Mouse (Mus musculus) embryonic facial prominence, embryonic 13.5 days (tissue): Measurements from ENCODE around the gene Cdc123. TPM values are rescaled to one million over a fixed set of nuclear protein-coding genes. Genes with fewer than 3 reads are reported as not detected.

ENCODE experiments used
- ATAC-seq: fragments of 200-750 bp; cut with Nextera tagmentation; 2 replicates; pipeline ENCODE4 v1.8.0; 2017; ENCODE audit warnings: low read depth; ENCODE audit not compliant: insufficient number of reproducible peaks, insufficient read depth, low FRiP score, low TSS enrichment
- H3K27ac ChIP-seq: fragments of 300-500 bp; sonication (generic); 2 replicates; pipeline ENCODE4 v1.5.1; 2015; ENCODE audit warnings: moderate library complexity, mild to moderate bottlenecking, inconsistent platforms
- H3K27me3 ChIP-seq: fragments of 300-500 bp; sonication (generic); 2 replicates; pipeline ENCODE4 v1.6.1; 2015; ENCODE audit warnings: mild to moderate bottlenecking, inconsistent platforms
- H3K36me3 ChIP-seq: fragments of 300-500 bp; sonication (generic); 2 replicates; pipeline ENCODE4 v1.6.1; 2015; ENCODE audit warnings: mild to moderate bottlenecking, inconsistent platforms
- H3K4me1 ChIP-seq: fragments of 300-500 bp; sonication (generic); 2 replicates; pipeline ENCODE4 v1.6.1; 2015; ENCODE audit warnings: inconsistent platforms
- H3K4me2 ChIP-seq: fragments of 300-500 bp; sonication (generic); 2 replicates; pipeline ENCODE4 v1.6.1; 2015; ENCODE audit warnings: moderate library complexity, mild to moderate bottlenecking, inconsistent platforms
- H3K4me3 ChIP-seq: fragments of 300-500 bp; sonication (generic); 2 replicates; pipeline ENCODE4 v1.5.1; 2015; ENCODE audit warnings: mild to moderate bottlenecking, inconsistent platforms
- H3K9ac ChIP-seq: fragments of 300-500 bp; sonication (generic); 2 replicates; pipeline ENCODE4 v1.6.1; 2015; ENCODE audit warnings: mild to moderate bottlenecking, inconsistent platforms
- H3K9me3 ChIP-seq: fragments of 300-500 bp; sonication (generic); 2 replicates; pipeline ENCODE4 v1.6.1; 2016; ENCODE audit warnings: inconsistent platforms
- WGBS: fragments of 180-500 bp; shearing (Covaris S2); methylation state at CpG from one replicate; pipeline ENCODE4 v1.1.7; 2015; ENCODE audit warnings: mixed read lengths; 5-methylcytosine and 5-hydroxymethylcytosine counted together
- polyA plus RNA-seq: library from polyadenylated mRNA; unstranded; fragments of >200 nt; fragmentation: Nextera tagmentation; extraction: Ambion mirVana; gene quantifications from 2 replicates; pipeline ENCODE4 v1.2.1, GENCODE M21; 2015

The Cdc123 gene
- polyA plus RNA-seq, 1 experiment from 2014 or later, result 402 TPM

- no peak overlapping the region for H3K27ac ChIP-seq
- 85% methylated on average over 6 of the region's 6 CpGs for WGBS
- H3K9me3 ChIP-seq, result peaks cover 3% of the 10 kb centered on the region; the same call in 1 of the 2 replicates
- no peak overlapping the region for H3K4me3 ChIP-seq
- no peak overlapping the region for H3K4me2 ChIP-seq
- H3K4me1 ChIP-seq, result no peaks in the 10 kb centered on the region
- peaks cover 71% of the 10 kb centered on the region for H3K36me3 ChIP-seq
- no peaks in the 10 kb centered on the region for H3K27me3 ChIP-seq
- no peak overlapping the region for H3K9ac ChIP-seq
- no peak for ATAC-seq
Observed at GRCm38 (mm10) chr2:5804440-5805045, 40.4 kb downstream of the Cdc123 start.

- Histone ChIP-seq H3K27ac (no peak overlapping the region), H3K27me3 (no peaks in the 10 kb centered on the region), H3K4me1 (no peaks in the 10 kb centered on the region), H3K36me3 (peaks cover 70% of the 10 kb centered on the region), H3K4me2 (no peak overlapping the region), H3K9ac (no peak overlapping the region), H3K9me3 (peaks cover 3% of the 10 kb centered on the region; the same call in 1 of the 2 replicates), H3K4me3 (no peak overlapping the region)
- WGBS, result 88% methylated on average over 10 of the region's 10 CpGs
- no peak for ATAC-seq
Observed at GRCm38 (mm10) chr2:5801927-5802590, 42.9 kb downstream of the Cdc123 start.

GRCm38 (mm10) chr2:5801182-5801640 lies 43.8 kb downstream of the Cdc123 start:
- peaks cover 3% of the 10 kb centered on the region; the same call in 1 of the 2 replicates for H3K9me3 ChIP-seq
- no peak overlapping the region for H3K4me3 ChIP-seq
- H3K4me1 ChIP-seq, result no peaks in the 10 kb centered on the region
- no peaks in the 10 kb centered on the region for H3K27me3 ChIP-seq
- no peak overlapping the region for H3K4me2 ChIP-seq
- 89% methylated on average over 9 of the region's 9 CpGs for WGBS
- H3K27ac ChIP-seq, result no peak overlapping the region
- no peak overlapping the region for H3K9ac ChIP-seq
- peaks cover 79% of the 10 kb centered on the region for H3K36me3 ChIP-seq
- ATAC-seq, result no peak

GRCm38 (mm10) chr2:5797816-5798672 lies 46.9 kb downstream of the Cdc123 start:
- 89% methylated on average over 11 of the region's 11 CpGs for whole genome bisulfite sequencing
- Histone ChIP-seq H3K27me3 (no peaks in the 10 kb centered on the region), H3K9me3 (peaks cover 3% of the 10 kb centered on the region; the same call in 1 of the 2 replicates), H3K4me1 (no peaks in the 10 kb centered on the region), H3K9ac (no peak overlapping the region), H3K4me2 (no peak overlapping the region), H3K4me3 (no peak overlapping the region), H3K27ac (no peak overlapping the region), H3K36me3 (peaks cover 87% of the 10 kb centered on the region)
- ATAC-seq, result no peak

GRCm38 (mm10) chr2:5793771-5794170 lies 51.2 kb downstream of the Cdc123 start:
- H3K36me3 ChIP-seq, result peaks cover 61% of the 10 kb centered on the region
- ATAC-seq, result no peak
- H3K9ac ChIP-seq, result no peak overlapping the region
- H3K4me2 ChIP-seq, result no peak overlapping the region
- no peaks in the 10 kb centered on the region for H3K9me3 ChIP-seq
- 87% methylated on average over 10 of the region's 10 CpGs for WGBS
- no peak overlapping the region for H3K27ac ChIP-seq
- no peaks in the 10 kb centered on the region for H3K4me1 ChIP-seq
- no peak overlapping the region for H3K4me3 ChIP-seq
- H3K27me3 ChIP-seq, result no peaks in the 10 kb centered on the region

GRCm38 (mm10) chr2:5792056-5792455 lies 52.9 kb downstream of the Cdc123 start:
- 96% methylated on average over 5 of the region's 5 CpGs for WGBS
- ATAC-seq, result no peak

GRCm38 (mm10) chr2:5789625-5790160 lies 55.3 kb downstream of the Cdc123 start:
- Histone ChIP-seq H3K27me3 (no peaks in the 10 kb centered on the region), H3K9ac (no peak overlapping the region), H3K27ac (no peak overlapping the region), H3K4me1 (no peaks in the 10 kb centered on the region), H3K4me2 (no peak overlapping the region), H3K4me3 (no peak overlapping the region), H3K9me3 (no peaks in the 10 kb centered on the region), H3K36me3 (peaks cover 23% of the 10 kb centered on the region)
- 21% methylated on average over 4 of the region's 4 CpGs for WGBS
- ATAC-seq, result no peak

More at GRCm38 (mm10) chr2:5792056-5792455, 52.9 kb downstream of the Cdc123 start:
- no peak overlapping the region for H3K4me2 ChIP-seq
- no peak overlapping the region for H3K27ac ChIP-seq
- peaks cover 47% of the 10 kb centered on the region for H3K36me3 ChIP-seq
- H3K4me3 ChIP-seq, result no peak overlapping the region
- H3K9ac ChIP-seq, result no peak overlapping the region
- no peaks in the 10 kb centered on the region for H3K27me3 ChIP-seq
- H3K4me1 ChIP-seq, result no peaks in the 10 kb centered on the region
- H3K9me3 ChIP-seq, result no peaks in the 10 kb centered on the region

- Histone ChIP-seq H3K27ac (no peak overlapping the region), H3K4me1 (no peaks in the 10 kb centered on the region), H3K27me3 (no peaks in the 10 kb centered on the region), H3K9ac (no peak overlapping the region), H3K4me2 (no peak overlapping the region), H3K9me3 (no peaks in the 10 kb centered on the region), H3K36me3 (no peaks in the 10 kb centered on the region; the same call in 1 of the 2 replicates), H3K4me3 (no peak overlapping the region)
- no peak for ATAC-seq
- WGBS, result 90% methylated on average over 3 of the region's 3 CpGs
Observed at GRCm38 (mm10) chr2:5787391-5787790, 57.6 kb downstream of the Cdc123 start.

- no peaks in the 10 kb centered on the region for H3K27me3 ChIP-seq
- H3K27ac ChIP-seq, result no peak overlapping the region
- H3K4me2 ChIP-seq, result no peak overlapping the region
- H3K36me3 ChIP-seq, result no peaks in the 10 kb centered on the region
- H3K4me1 ChIP-seq, result no peaks in the 10 kb centered on the region
- no peak overlapping the region for H3K4me3 ChIP-seq
- H3K9me3 ChIP-seq, result no peaks in the 10 kb centered on the region; the same call in 1 of the 2 replicates
- 79% methylated on average over 2 of the region's 2 CpGs for WGBS
- H3K9ac ChIP-seq, result no peak overlapping the region
- ATAC-seq, result no peak
Observed at GRCm38 (mm10) chr2:5772464-5772863, 72.5 kb downstream of the Cdc123 start.

GRCm38 (mm10) chr2:5770708-5771241 lies 74.2 kb downstream of the Cdc123 start:
- Histone ChIP-seq H3K27me3 (no peaks in the 10 kb centered on the region), H3K4me3 (no peak overlapping the region), H3K9me3 (no peaks in the 10 kb centered on the region; the same call in 1 of the 2 replicates), H3K27ac (no peak overlapping the region), H3K4me1 (no peaks in the 10 kb centered on the region), H3K36me3 (no peaks in the 10 kb centered on the region), H3K9ac (no peak overlapping the region), H3K4me2 (no peak overlapping the region)
- 46% methylated on average over 8 of the region's 8 CpGs for WGBS
- ATAC-seq, result no peak

GRCm38 (mm10) chr2:5769630-5770029 lies 75.3 kb downstream of the Cdc123 start:
- ATAC-seq, result no peak
- H3K4me2 ChIP-seq, result no peak overlapping the region

More at GRCm38 (mm10) chr2:5769630-5770029, 75.3 kb downstream of the Cdc123 start:
- Histone ChIP-seq H3K9ac (no peak overlapping the region), H3K9me3 (no peaks in the 10 kb centered on the region; the same call in 1 of the 2 replicates), H3K36me3 (no peaks in the 10 kb centered on the region), H3K27me3 (no peaks in the 10 kb centered on the region), H3K4me1 (no peaks in the 10 kb centered on the region), H3K27ac (no peak overlapping the region), H3K4me3 (no peak overlapping the region)
